Mouse (Mus musculus) C2C12 (cell line): Measurements from ENCODE around the gene Uap1l1.

Experiments used
- CEBPB ChIP-seq: IDR thresholded peaks from one replicate; pipeline ENCODE4 v1.6.1; 2011; ENCODE audit warnings: low read depth, mild to moderate bottlenecking, control low read depth, moderate library complexity
- CTCF ChIP-seq: IDR thresholded peaks from one replicate; pipeline ENCODE4 v1.5.1; 2011; ENCODE audit not compliant: control insufficient read depth, insufficient read depth, insufficient read length
- FOSL1 ChIP-seq: IDR thresholded peaks from one replicate; pipeline ENCODE4 v1.8.0; 2011; ENCODE audit warnings: mild to moderate bottlenecking, low read length; ENCODE audit not compliant: poor library complexity, insufficient read depth, severe bottlenecking
- MAX ChIP-seq: IDR thresholded peaks from one replicate; pipeline ENCODE4 v1.6.1; 2011; ENCODE audit warnings: mild to moderate bottlenecking, control low read depth
- MYOD1 ChIP-seq: IDR thresholded peaks from one replicate; pipeline ENCODE4 v1.6.1; 2011; ENCODE audit warnings: low read depth; ENCODE audit not compliant: control insufficient read depth, insufficient read length
- MYOG ChIP-seq: IDR thresholded peaks from one replicate; pipeline ENCODE4 v1.6.1; 2011; ENCODE audit not compliant: control insufficient read depth, insufficient read length; ENCODE audit errors: extremely low read depth
- USF1 ChIP-seq: IDR thresholded peaks from one replicate; pipeline ENCODE4 v1.6.1; 2011; ENCODE audit warnings: low read depth, mild to moderate bottlenecking, control low read depth, moderate library complexity

DNA sequence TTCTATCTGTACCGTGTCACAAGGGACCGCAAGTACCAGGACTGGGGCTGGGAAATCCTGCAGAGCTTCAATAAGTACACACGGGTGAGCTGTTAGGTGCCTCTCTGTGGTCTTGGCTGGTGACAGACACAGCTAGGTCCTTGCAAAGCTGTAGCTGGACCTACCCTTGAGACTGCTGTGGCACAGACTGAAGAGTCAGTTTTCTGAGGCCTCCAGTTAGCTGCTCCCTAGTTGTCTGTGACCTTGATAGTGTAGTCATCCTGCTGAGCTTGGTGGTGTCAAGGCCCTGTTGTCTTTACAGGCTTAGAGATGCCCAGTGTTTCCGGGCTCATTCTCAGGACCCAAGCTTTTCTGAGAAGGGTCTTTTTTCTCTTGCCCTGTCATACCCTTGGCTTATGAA lies 16.0 kb downstream of the Uap1l1 start:
- no peak for TF ChIP-seq MAX
- no peak for TF ChIP-seq CEBPB
- no peak for TF ChIP-seq CTCF
- TF ChIP-seq MYOG: no peak
- no peak for TF ChIP-seq USF1
- TF ChIP-seq MYOD1: no peak
- TF ChIP-seq FOSL1: no peak
